Mouse (Mus musculus) liver, embryonic 14.5 days (tissue): ENCODE results near the gene Hmcn2.

Experiments used
- CTCF ChIP-seq: IDR thresholded peaks from 2 replicates; pipeline ENCODE4 v1.5.1; 2016; ENCODE audit warnings: antibody characterized with exemption, low read depth, control low read depth
- EP300 ChIP-seq: IDR thresholded peaks from 2 replicates; pipeline ENCODE4 v1.6.1; 2016; ENCODE audit warnings: antibody characterized with exemption, low read depth

- TF ChIP-seq EP300: no peak
- no peak for TF ChIP-seq CTCF
These were observed 104.4 kb downstream of the Hmcn2 start for GRCm38 (mm10) chr2:31418571-31418970.
